Mouse (Mus musculus) cerebellum, adult 9-11 months (tissue): ENCODE measurements around the gene Trip10.

Source experiments
- DNase-seq: peaks from one replicate; pipeline ENCODE4 v3.0.0; 2022

Trip10 gene

DNA sequence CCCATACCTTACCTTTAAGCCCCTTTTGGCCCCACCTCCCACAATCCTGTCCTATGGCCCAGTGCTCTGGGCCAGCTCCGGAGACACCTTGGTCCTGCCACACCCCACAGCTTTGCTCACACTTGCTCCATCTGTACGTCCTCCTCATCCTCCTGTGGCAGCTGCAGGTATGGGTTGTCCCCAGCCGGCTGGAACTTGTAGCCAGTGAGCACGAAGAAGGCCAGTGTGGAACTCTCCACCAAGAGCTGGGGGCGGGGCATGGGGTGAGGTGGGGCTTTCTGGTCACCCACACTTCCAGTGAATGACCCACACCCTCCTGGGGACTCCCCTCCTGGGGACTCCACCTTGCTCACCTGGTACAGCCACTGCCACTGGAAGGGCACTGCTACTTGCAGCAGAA is 13.5 kb upstream of the Trip10 start:
- DNase-seq, result no peak

DNA sequence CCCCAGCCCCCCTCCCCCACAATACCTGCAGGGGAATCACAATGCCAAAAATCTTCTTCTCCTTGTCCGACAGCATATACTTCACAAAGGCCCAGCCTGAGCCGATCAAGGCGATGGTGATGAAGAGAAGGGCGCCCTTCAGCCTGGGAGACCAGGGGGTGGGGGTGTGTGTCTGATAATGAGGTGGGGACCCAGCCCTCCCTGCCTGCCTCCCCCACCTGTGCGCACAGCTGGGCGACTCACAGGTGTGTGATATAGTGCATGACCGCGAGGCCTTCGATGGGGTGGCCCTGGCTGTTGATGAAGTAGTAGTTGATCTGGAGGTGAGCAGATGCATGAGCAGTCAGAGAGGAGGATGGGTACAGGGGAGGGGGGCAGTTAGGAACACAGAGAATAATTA is 12.1 kb upstream of the Trip10 start:
- DNase-seq, result no peak

DNA sequence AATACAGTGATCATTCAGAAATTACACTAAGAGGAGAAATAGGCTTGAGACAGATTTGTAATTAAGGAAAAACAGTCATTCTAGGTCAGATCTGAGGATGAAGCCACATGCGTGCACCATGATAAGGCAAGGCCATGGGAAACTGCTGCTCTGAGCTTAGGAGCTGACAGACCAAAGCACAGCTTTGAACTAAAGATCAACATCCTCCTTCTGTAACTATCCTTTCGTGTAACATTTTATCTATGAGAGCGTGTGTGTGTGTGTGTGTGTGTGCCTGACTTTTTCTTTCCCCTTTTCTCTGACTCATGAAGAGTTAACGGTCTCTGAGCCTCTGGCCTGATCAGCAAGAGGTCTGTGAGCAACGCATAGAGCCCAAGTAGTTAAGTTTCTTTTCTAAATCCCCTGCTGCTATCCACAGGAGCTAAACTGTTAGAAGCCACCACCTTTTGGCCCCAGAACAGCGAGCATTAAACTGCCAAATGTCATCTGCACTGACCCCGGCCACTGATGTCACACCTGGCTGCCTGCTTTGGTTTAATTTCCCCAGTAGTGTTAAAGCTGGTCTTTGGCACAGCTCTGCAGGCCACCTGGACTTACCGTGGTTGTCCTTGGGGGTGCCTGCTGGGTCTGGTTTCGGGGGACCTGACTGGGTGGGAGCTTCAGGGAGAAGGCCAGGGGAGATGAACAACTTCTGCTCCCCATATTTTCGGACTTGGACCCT is 5.4 kb upstream of the Trip10 start:
- no peak for DNase-seq

- DNase-seq, result peak; percentile 52
Measured at GRCm38 (mm10) chr17:57245311-57245929, 3.8 kb upstream of the Trip10 start.

GRCm38 (mm10) chr17:57246663-57247392 is 2.4 kb upstream of the Trip10 start:
- peak; percentile 61 for DNase-seq

- DNase-seq, result peak; percentile 98
Measured at GRCm38 (mm10) chr17:57247393-57248200, 1.7 kb upstream of the Trip10 start.

GRCm38 (mm10) chr17:57248201-57248699 is 1.0 kb upstream of the Trip10 start, which contains the start of gene Gpr108:
TSS of gene Gpr108 (minus strand) at chr17:57248446.
- peak; percentile 92 for DNase-seq

DNA sequence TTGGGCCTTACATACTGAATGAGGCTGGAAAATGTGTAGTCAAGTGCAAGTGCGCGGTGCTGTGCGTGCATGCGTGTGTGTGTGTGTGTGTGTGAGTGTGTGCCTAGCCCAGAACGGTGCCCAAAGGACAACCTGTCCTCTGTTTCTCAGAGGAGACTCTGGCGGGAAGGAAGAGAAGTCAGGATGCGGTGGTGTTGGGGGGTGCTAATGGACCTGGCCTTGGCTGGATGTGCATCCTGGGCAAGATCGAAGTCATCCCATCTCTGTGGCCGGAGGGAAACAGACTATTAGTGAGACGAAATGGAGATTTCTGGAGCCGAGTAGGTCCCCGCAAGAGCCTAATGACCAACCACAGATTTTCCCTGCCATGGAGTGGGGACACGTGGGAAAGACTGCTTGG is 484 bp upstream of the Trip10 start:
- DNase-seq, result peak; percentile 73

DNA sequence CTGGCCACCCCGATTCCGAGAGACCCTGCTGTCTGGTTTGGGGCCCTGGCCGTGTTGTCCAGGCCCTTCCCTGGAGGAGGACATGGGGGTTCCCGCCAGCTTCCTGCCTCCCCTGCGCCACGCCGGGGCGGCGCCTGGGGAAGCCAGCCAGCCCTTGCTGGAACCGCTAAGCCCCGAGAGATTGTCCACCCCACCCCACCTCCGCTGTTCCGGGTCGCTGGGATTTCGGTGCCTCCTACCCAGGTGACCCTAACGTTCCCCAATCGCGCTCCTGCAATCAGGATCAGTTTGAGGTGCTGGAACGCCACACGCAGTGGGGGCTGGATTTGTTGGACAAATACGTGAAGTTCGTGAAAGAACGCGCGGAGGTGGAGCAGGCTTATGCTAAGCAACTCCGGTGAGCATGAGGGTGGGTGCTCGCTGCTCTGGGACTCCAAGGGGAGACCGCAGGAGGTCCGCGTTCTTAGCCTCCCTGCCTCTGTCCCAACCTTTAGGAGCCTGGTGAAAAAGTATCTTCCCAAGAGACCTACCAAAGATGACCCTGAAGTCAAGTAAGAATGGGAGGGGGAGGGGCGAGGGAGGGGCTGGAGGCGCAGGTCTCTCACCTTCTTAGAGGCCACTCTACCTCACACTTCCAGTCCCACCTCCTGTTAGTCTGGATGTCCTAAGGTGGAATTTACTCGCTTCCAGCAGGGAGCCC is 1.4 kb downstream of the Trip10 start:
- DNase-seq, result no peak

DNA sequence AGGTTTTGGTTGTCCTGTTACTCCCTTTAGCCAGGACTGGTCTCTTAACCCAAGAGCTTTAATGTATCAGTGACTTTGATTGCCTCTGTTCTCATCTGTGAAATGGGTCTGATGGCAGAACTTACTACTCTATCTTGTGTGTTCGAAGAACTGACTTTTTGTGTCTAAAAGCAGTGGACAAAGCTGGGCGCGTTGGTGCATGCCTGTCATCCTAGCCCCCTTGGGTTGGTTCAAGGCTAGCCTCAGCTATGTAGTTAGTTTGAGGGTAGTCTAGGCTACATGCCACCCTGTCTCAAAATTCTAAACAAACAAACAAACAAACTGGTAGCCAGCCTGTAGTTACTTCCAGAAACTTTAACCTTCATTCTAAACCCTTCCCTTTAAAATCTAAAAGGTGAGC is 2.2 kb downstream of the Trip10 start:
- DNase-seq, result no peak

- no peak for DNase-seq
Measured at GRCm38 (mm10) chr17:57253306-57253705, 4.1 kb downstream of the Trip10 start.

GRCm38 (mm10) chr17:57255354-57255753 is 6.1 kb downstream of the Trip10 start:
- no peak for DNase-seq

GRCm38 (mm10) chr17:57256921-57257485 is 7.7 kb downstream of the Trip10 start:
- DNase-seq, result no peak

GRCm38 (mm10) chr17:57258191-57258590 is 8.9 kb downstream of the Trip10 start:
- no peak for DNase-seq

DNA sequence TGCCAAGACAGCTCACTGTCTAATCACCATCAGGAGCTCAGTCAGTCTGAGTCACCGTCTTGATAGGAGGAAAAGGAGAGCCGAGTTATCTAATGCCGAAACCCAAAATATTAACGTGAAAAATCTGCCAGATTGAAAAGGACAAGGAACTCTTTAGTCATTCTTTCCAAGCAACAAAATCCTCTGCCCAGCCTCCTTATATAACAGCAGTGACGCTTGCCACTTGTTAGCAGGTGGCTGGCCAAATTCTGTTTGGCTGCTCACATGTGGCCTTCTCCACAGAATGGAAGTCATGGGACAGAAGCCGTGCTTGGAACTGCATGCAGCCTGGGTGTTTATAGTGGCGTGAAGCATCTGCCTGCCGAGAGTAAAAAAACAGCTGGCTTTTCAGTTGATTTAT is 10.5 kb downstream of the Trip10 start:
- no peak for DNase-seq

- no peak for DNase-seq
Measured at GRCm38 (mm10) chr17:57260351-57260750, 11.1 kb downstream of the Trip10 start.

DNA sequence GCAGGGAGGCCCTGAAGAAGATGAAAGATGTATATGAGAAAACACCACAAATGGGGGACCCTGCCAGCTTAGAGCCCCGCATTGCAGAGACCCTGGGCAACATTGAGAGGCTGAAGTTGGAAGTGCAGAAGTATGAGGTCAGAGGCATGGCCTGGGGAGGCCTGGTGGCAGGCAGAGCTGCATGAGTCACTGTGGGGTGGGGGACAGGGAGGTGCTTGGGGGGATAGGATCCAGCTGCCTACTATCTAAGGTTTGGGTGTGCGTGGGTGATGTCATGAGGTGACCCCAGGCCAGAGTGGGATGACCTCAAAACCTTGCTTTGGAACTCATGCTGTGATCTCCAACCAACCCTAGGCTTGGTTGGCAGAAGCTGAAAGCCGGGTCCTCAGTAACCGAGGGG is 12.0 kb downstream of the Trip10 start:
- DNase-seq, result no peak

- peak; percentile 4 for DNase-seq
Measured at GRCm38 (mm10) chr17:57261796-57262195, 12.5 kb downstream of the Trip10 start.

DNA sequence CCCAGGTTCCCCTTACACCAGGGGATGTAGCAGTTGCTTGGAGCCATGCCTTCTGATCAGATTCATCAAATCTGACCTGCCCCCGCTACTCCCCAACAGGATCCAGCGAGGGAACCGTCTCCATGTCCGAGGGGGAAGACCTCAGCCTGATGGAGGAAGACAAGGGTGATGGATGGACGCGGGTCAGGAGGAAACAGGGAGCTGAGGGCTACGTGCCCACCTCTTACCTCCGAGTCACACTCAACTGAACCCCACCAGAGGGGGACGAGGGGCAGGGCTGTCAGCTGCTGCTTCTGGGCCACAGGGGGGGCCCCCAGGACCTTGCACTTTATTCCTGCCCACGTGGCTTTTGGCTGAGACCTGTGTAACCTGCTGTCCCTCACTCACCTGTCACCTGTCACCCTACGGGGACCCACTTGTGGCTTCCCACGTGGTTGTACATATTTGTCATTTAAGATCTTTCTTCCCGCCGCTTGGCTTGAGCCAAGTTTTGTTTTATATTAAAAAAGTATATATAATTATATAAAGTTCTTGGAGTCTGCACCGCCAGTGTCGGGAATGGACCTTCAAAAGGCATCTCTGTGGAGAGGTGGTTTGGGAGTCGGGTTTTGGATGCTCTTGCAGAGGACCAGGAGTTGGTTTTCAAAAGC is 13.8 kb downstream of the Trip10 start:
- DNase-seq, result peak; percentile 21

DNA sequence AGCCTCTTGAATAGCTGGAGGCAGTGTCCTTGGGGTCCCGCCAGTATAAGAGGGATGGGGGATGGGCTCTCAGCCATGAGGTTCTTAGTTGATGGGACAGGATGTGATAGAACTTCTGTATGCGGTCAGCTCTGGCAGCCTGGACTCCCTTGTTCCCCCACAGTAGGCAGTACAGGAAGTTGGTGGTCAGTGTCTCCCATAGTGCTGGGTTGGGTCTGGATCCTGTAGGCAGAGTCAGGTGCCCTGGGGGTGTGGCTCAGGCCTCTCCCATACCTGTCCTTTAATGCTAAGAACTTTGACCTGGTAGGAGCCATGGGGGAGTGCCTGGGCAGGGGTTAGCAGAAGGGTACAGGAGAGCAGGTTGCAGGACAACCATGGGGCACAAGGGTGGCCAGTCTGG is 14.9 kb downstream of the Trip10 start:
- DNase-seq, result peak; percentile 44
